Mouse (Mus musculus) MEL (cell line): ENCODE results near the gene Rer1.
"Not testable (repeated sequence)": the region's sequence is repeated elsewhere in the genome, so short reads cannot be mapped to it uniquely, and the experiment has no call there.

Source experiments
- BHLHE40 ChIP-seq: IDR thresholded peaks from 2 replicates; pipeline ENCODE4 v1.6.1; 2012; ENCODE audit warnings: low read depth, mild to moderate bottlenecking, inconsistent platforms, low read length, improper control_type of control experiment, borderline replicate concordance
- CTCF ChIP-seq, 3 experiments: IDR thresholded peaks in 2 of 3; conservative IDR thresholded peaks in 1 of 3; 2 replicates each; pipeline ENCODE4 v1.5.1; 2011 to 2012; ENCODE audit warnings: low read length in 3 of 3, low read depth in 2 of 3, mild to moderate bottlenecking in 2 of 3, improper control_type of control experiment in 1 of 3, inconsistent platforms in 1 of 3, mixed read lengths in 1 of 3, moderate library complexity in 1 of 3; ENCODE audit not compliant: control insufficient read depth in 1 of 3, insufficient read depth in 1 of 3, poor library complexity in 1 of 3, severe bottlenecking in 1 of 3
- E2F4 ChIP-seq: IDR thresholded peaks from 2 replicates; pipeline ENCODE4 v1.6.1; 2011; ENCODE audit warnings: low read depth, low read length, improper control_type of control experiment, borderline replicate concordance
- EP300 ChIP-seq, 2 experiments: IDR thresholded peaks; 2 replicates each; pipeline ENCODE4 v1.6.1; 2011; ENCODE audit warnings: improper control_type of control experiment in 2 of 2, low read length in 2 of 2, low read depth in 1 of 2, mild to moderate bottlenecking in 1 of 2
- ETS1 ChIP-seq: IDR thresholded peaks from 2 replicates; pipeline ENCODE4 v1.6.1; 2012; ENCODE audit warnings: low read depth, mild to moderate bottlenecking, inconsistent platforms, low read length, improper control_type of control experiment, moderate library complexity
- HCFC1 ChIP-seq: IDR thresholded peaks from 2 replicates; pipeline ENCODE4 v1.6.1; 2012; ENCODE audit warnings: low read depth, mild to moderate bottlenecking, inconsistent platforms, low read length, improper control_type of control experiment, moderate library complexity
- JUND ChIP-seq: IDR thresholded peaks from 2 replicates; pipeline ENCODE4 v1.6.1; 2011; ENCODE audit warnings: low read depth, mild to moderate bottlenecking, improper control_type of control experiment, low read length
- MAX ChIP-seq: IDR thresholded peaks from 2 replicates; pipeline ENCODE4 v1.6.1; 2011; ENCODE audit warnings: low read length, improper control_type of control experiment
- POLR2A ChIP-seq, 2 experiments: IDR thresholded peaks; 2 replicates each; pipeline ENCODE4 v1.6.1; 2011 to 2012; ENCODE audit warnings: low read length in 2 of 2, mild to moderate bottlenecking in 2 of 2, control low read depth in 1 of 2, improper control_type of control experiment in 1 of 2, low read depth in 1 of 2, moderate library complexity in 1 of 2; ENCODE audit not compliant: control insufficient read depth in 1 of 2, insufficient read depth in 1 of 2, poor library complexity in 1 of 2
- POLR2AphosphoS2 ChIP-seq: IDR thresholded peaks from 2 replicates; pipeline ENCODE4 v1.6.1; 2011; ENCODE audit warnings: low read length, improper control_type of control experiment
- TBP ChIP-seq: IDR thresholded peaks from 2 replicates; pipeline ENCODE4 v1.8.0; 2011; ENCODE audit warnings: low read depth, low read length, improper control_type of control experiment
- ZKSCAN1 ChIP-seq: IDR thresholded peaks from 2 replicates; pipeline ENCODE4 v1.6.1; 2012; ENCODE audit warnings: low read depth, mild to moderate bottlenecking, inconsistent platforms, low read length, improper control_type of control experiment, moderate library complexity
- ZNF384 ChIP-seq: IDR thresholded peaks from 2 replicates; pipeline ENCODE4 v1.6.1; 2012; ENCODE audit warnings: low read depth, mild to moderate bottlenecking, inconsistent platforms, low read length, improper control_type of control experiment

DNA sequence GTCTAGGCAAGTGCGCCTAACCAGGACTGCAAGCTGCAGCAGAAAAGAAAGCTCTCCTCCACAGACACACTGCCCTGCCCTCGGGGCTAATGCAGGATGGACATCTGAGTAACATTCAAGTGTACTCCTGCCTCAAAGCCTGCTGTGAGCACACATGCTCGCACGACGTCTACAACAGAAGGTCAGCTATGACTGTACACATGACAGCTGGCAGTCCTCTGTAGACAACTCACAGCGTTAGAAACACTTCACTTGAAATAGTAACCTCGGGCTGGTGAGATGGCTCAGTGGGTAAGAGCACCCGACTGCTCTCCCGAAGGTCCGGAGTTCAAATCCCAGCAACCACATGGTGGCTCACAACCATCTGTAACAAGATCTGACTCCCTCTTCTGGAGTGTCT lies 7.4 kb downstream of the Rer1 start:
- not testable (repeated sequence) for TF ChIP-seq CTCF (IDR thresholded peaks at IDR 0.05 in 2 of 3, conservative IDR thresholded peaks at IDR 0.05 in 1 of 3; ENCODE audit: control insufficient read depth in 1 of 3, insufficient read depth in 1 of 3, low read depth in 2 of 3, low read length in 3 of 3, poor library complexity in 1 of 3, severe bottlenecking in 1 of 3); HCFC1; BHLHE40; JUND; POLR2AphosphoS2; POLR2A (IDR thresholded peaks at IDR 0.05; ENCODE audit: control insufficient read depth in 1 of 2, insufficient read depth in 1 of 2, low read depth in 1 of 2, low read length in 2 of 2, poor library complexity in 1 of 2); MAX; ZNF384; TBP; ZKSCAN1; ETS1; E2F4; EP300 (IDR thresholded peaks at IDR 0.05; ENCODE audit: low read depth in 1 of 2, low read length in 2 of 2)
